Mouse (Mus musculus): ENCODE measurements around the gene Aloxe3. TPM values are rescaled to one million over a fixed set of nuclear protein-coding genes. Genes with fewer than 3 reads are reported as not detected.
"Not testable (repeated sequence)": the region's sequence is repeated elsewhere in the genome, so short reads cannot be mapped to it uniquely, and the experiment has no call there.

Aloxe3 gene
- total RNA-seq, 2 experiments from 2014 or later: not detected

- DNase-seq: not testable (repeated sequence)
- intact Hi-C loops (cut with DNase I): loop anchor here (10.0 kb wide), 1 partner anchor 321 kb away; the partner anchor contains the start of gene Kdm6b
Observed at GRCm38 (mm10) chr11:69093856-69094255, 31.8 kb upstream of the Aloxe3 start.

GRCm38 (mm10) chr11:69094697-69095429 lies 30.8 kb upstream of the Aloxe3 start, which contains the start of gene Per1:
Per1 (plus strand) TSS chr11:69095217.
- DNase-seq: peak; percentile 96 to 97
- intact Hi-C loops (cut with DNase I): loop anchor here (10.0 kb wide), 1 partner anchor 320 kb away; the partner anchor contains the start of gene Kdm6b

GRCm38 (mm10) chr11:69095511-69096231 lies 30.0 kb upstream of the Aloxe3 start:
- DNase-seq: peak in 1 of 2 experiments; percentile 53

GRCm38 (mm10) chr11:69096360-69096986 lies 29.2 kb upstream of the Aloxe3 start:
- intact Hi-C loops (cut with DNase I): loop anchor here (10.0 kb wide), 1 partner anchor 318 kb away; the partner anchor contains the start of gene Kdm6b
- DNase-seq: no peak

More at GRCm38 (mm10) chr11:69095511-69096231, 30.0 kb upstream of the Aloxe3 start:
- intact Hi-C loops (cut with DNase I): loop anchor here (10.0 kb wide), 1 partner anchor 319 kb away; the partner anchor contains the start of gene Kdm6b

- intact Hi-C loops (cut with DNase I): loop anchor here (10.0 kb wide), 1 partner anchor 318 kb away; the partner anchor contains the start of gene Kdm6b
- DNase-seq: peak; percentile 100
Observed at GRCm38 (mm10) chr11:69096987-69097900, 28.5 kb upstream of the Aloxe3 start.

GRCm38 (mm10) chr11:69098039-69098761 lies 27.5 kb upstream of the Aloxe3 start:
- intact Hi-C loops (cut with DNase I): loop anchor here (10.0 kb wide), 1 partner anchor 317 kb away; the partner anchor contains the start of gene Kdm6b
- no peak for DNase-seq

- intact Hi-C loops (cut with DNase I): loop anchor here (10.0 kb wide), 1 partner anchor 316 kb away; the partner anchor contains the start of gene Kdm6b
- peak; percentile 98 to 99 for DNase-seq
Observed at GRCm38 (mm10) chr11:69098762-69099091, 27.0 kb upstream of the Aloxe3 start.

- intact Hi-C loops (cut with DNase I): loop anchor here (10.0 kb wide), 1 partner anchor 315 kb away; the partner anchor contains the start of gene Kdm6b
- peak; percentile 92 for DNase-seq
Observed at GRCm38 (mm10) chr11:69099177-69099914, 26.4 kb upstream of the Aloxe3 start.

- DNase-seq: peak; percentile 96
- intact Hi-C loops (cut with DNase I): loop anchor here (1.0 to 10.0 kb wide), 3 partner anchors 18 to 815 kb away; partner anchors contain the start of genes Gps2 and Kdm6b
Observed at GRCm38 (mm10) chr11:69099915-69100345, 25.8 kb upstream of the Aloxe3 start.

- intact Hi-C loops (cut with DNase I): loop anchor here (1.0 to 10.0 kb wide), 3 partner anchors 9 to 814 kb away; partner anchors contain the start of gene Gps2
- DNase-seq: no peak
Observed at GRCm38 (mm10) chr11:69100639-69101360, 24.9 kb upstream of the Aloxe3 start.

- intact Hi-C loops (cut with DNase I): loop anchor here (1.0 to 10.0 kb wide), 2 partner anchors 7 to 813 kb away; partner anchors contain the start of gene Gps2
- DNase-seq: no peak
Observed at GRCm38 (mm10) chr11:69101604-69102402, 23.9 kb upstream of the Aloxe3 start.

- intact Hi-C loops (cut with DNase I): loop anchor here (10.0 kb wide), 1 partner anchor 812 kb away; the partner anchor contains the start of gene Gps2
- peak in 1 of 2 experiments; percentile 5 for DNase-seq
Observed at GRCm38 (mm10) chr11:69102403-69102725, 23.3 kb upstream of the Aloxe3 start.

- no peak for DNase-seq
- intact Hi-C loops (cut with DNase I): loop anchor here (10.0 kb wide), 1 partner anchor 812 kb away; the partner anchor contains the start of gene Gps2
Observed at GRCm38 (mm10) chr11:69103121-69103520, 22.6 kb upstream of the Aloxe3 start.

GRCm38 (mm10) chr11:69103531-69104435 lies 21.9 kb upstream of the Aloxe3 start:
- DNase-seq: no peak
- intact Hi-C loops (cut with DNase I): loop anchor here (10.0 kb wide), 1 partner anchor 811 kb away; the partner anchor contains the start of gene Gps2

GRCm38 (mm10) chr11:69104487-69104886 lies 21.2 kb upstream of the Aloxe3 start:
- DNase-seq: no peak
- intact Hi-C loops (cut with DNase I): loop anchor here (10.0 kb wide), 1 partner anchor 810 kb away; the partner anchor contains the start of gene Gps2
